Mouse (Mus musculus) limb, embryonic 11.5 days (tissue): ENCODE data around the gene Mlxip. TPM values are rescaled to one million over a fixed set of nuclear protein-coding genes. Genes with fewer than 3 reads are reported as not detected.

Experiments
- ATAC-seq: fragments of 200-750 bp; cut with Nextera tagmentation; 2 replicates; pipeline ENCODE4 v1.8.0; 2017; ENCODE audit warnings: low read depth; ENCODE audit not compliant: insufficient number of reproducible peaks, low FRiP score, low TSS enrichment
- DNase-seq: peaks from one replicate; pipeline ENCODE4 v3.0.0-alpha.2; 2015; ENCODE audit warnings: low spot score
- H3K27ac ChIP-seq: fragments of 300-500 bp; sonication (generic); replicated peaks from 2 replicates; pipeline ENCODE4 v1.5.1; 2014; ENCODE audit warnings: low read depth, mild to moderate bottlenecking, low read length
- H3K27me3 ChIP-seq: fragments of 300-500 bp; sonication (generic); 2 replicates; pipeline ENCODE4 v1.6.1; 2014; ENCODE audit warnings: mild to moderate bottlenecking, low read length, mixed read lengths; ENCODE audit not compliant: control insufficient read depth, insufficient read depth
- H3K36me3 ChIP-seq: fragments of 300-500 bp; sonication (generic); 2 replicates; pipeline ENCODE4 v1.6.1; 2014; ENCODE audit warnings: mild to moderate bottlenecking, low read length, moderate library complexity, mixed read lengths; ENCODE audit not compliant: control insufficient read depth, insufficient read depth
- H3K4me1 ChIP-seq: fragments of 300-500 bp; sonication (generic); 2 replicates; pipeline ENCODE4 v1.6.1; 2014; ENCODE audit warnings: low read length, mixed read lengths; ENCODE audit not compliant: control insufficient read depth, insufficient read depth
- H3K4me2 ChIP-seq: fragments of 300-500 bp; sonication (generic); 2 replicates; pipeline ENCODE4 v1.6.1; 2014; ENCODE audit warnings: low read depth, mild to moderate bottlenecking, moderate library complexity; ENCODE audit not compliant: severe bottlenecking
- H3K4me3 ChIP-seq: fragments of 300-500 bp; sonication (generic); 2 replicates; pipeline ENCODE4 v1.5.1; 2014; ENCODE audit warnings: low read depth, low read length
- H3K9ac ChIP-seq: fragments of 300-500 bp; sonication (generic); 2 replicates; pipeline ENCODE4 v1.6.1; 2014; ENCODE audit warnings: mild to moderate bottlenecking, low read length
- H3K9me3 ChIP-seq: fragments of 300-500 bp; sonication (generic); 2 replicates; pipeline ENCODE4 v1.6.1; 2016; ENCODE audit warnings: low read length; ENCODE audit not compliant: control insufficient read depth
- WGBS: fragments of 180-500 bp; shearing (Covaris S2); extraction: QIAGEN DNeasy Blood & Tissue Kit; methylation state at CpG from one replicate; pipeline ENCODE4 v1.1.7; 2014; 5-methylcytosine and 5-hydroxymethylcytosine counted together
- polyA plus RNA-seq: library from polyadenylated mRNA; unstranded; fragments of >200 nt; fragmentation: Nextera tagmentation; extraction: Ambion mirVana; gene quantifications from 2 replicates; pipeline ENCODE4 v1.2.1, GENCODE M21; 2014

The Mlxip gene
- polyA plus RNA-seq, 1 experiment from 2014 or later = 19.3 TPM

DNA sequence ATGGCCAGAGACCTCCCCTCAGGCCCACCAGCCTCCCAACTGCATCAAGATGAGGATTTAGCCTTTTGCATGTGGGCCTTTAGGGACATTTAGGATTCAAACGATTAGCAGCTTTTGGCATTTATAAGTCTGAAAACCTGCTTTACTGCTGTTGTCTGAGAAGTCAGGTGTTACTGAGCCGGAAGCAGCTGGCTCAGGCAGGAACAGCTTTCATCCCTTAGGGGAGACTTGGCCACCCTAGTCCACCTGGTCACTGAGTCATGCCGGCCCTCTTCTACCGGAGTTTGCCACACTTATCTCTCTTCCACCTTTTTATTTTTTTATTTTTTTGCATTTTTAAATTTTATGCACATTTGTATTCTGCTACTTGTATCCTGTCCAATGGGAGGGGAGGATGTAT lies 37.3 kb upstream of the Mlxip start:
- Histone ChIP-seq H3K4me3 (no peak overlapping the region), H3K27me3 (no peaks in the 10 kb centered on the region), H3K4me2 (no peak overlapping the region), H3K4me1 (no peaks in the 10 kb centered on the region), H3K36me3 (peaks cover 36% of the 10 kb centered on the region), H3K9ac (no peak overlapping the region), H3K27ac (no peak overlapping the region), H3K9me3 (no peaks in the 10 kb centered on the region)
- no peak for ATAC-seq
- WGBS = 90% methylated on average over 4 of the region's 4 CpGs
- DNase-seq = no peak

- WGBS = 91% methylated on average over 6 of the region's 6 CpGs
- no peak for ATAC-seq
- no peak overlapping the region for H3K4me2 ChIP-seq
- no peak for DNase-seq
- no peak overlapping the region for H3K27ac ChIP-seq
- H3K9ac ChIP-seq = no peak overlapping the region
- no peaks in the 10 kb centered on the region for H3K27me3 ChIP-seq
- peaks cover 40% of the 10 kb centered on the region for H3K36me3 ChIP-seq
- H3K9me3 ChIP-seq = no peaks in the 10 kb centered on the region
- no peaks in the 10 kb centered on the region for H3K4me1 ChIP-seq
- H3K4me3 ChIP-seq = no peak overlapping the region
Measured at GRCm38 (mm10) chr5:123359431-123359830, 35.2 kb upstream of the Mlxip start.

- no peak for ATAC-seq
- H3K4me2 ChIP-seq = no peak overlapping the region
Measured at GRCm38 (mm10) chr5:123362911-123363310, 31.7 kb upstream of the Mlxip start.

GRCm38 (mm10) chr5:123364302-123364971 lies 30.2 kb upstream of the Mlxip start:
- DNase-seq (no peak), ATAC-seq (no peak)
- Histone ChIP-seq H3K4me2 (no peak overlapping the region), H3K4me3 (no peak overlapping the region), H3K9ac (no peak overlapping the region), H3K27me3 (no peaks in the 10 kb centered on the region), H3K9me3 (no peaks in the 10 kb centered on the region), H3K36me3 (peaks cover 23% of the 10 kb centered on the region), H3K4me1 (no peaks in the 10 kb centered on the region), H3K27ac (no peak overlapping the region)
- 85% methylated on average over 11 of the region's 11 CpGs for WGBS

More at GRCm38 (mm10) chr5:123362911-123363310, 31.7 kb upstream of the Mlxip start:
- no peak overlapping the region for H3K27ac ChIP-seq
- no peak for DNase-seq
- no peaks in the 10 kb centered on the region for H3K27me3 ChIP-seq
- H3K9me3 ChIP-seq = no peaks in the 10 kb centered on the region
- H3K9ac ChIP-seq = no peak overlapping the region
- H3K4me3 ChIP-seq = no peak overlapping the region
- 91% methylated on average over 4 of the region's 4 CpGs for WGBS
- peaks cover 27% of the 10 kb centered on the region for H3K36me3 ChIP-seq
- no peaks in the 10 kb centered on the region for H3K4me1 ChIP-seq

GRCm38 (mm10) chr5:123368869-123369488 lies 25.6 kb upstream of the Mlxip start:
- H3K27ac ChIP-seq = no peak overlapping the region
- DNase-seq (peak; percentile 74), ATAC-seq (no peak)
- no peaks in the 10 kb centered on the region for H3K27me3 ChIP-seq
- no peak overlapping the region for H3K4me3 ChIP-seq
- H3K4me2 ChIP-seq = no peak overlapping the region
- 81% methylated on average over 13 of the region's 13 CpGs for WGBS
- no peak overlapping the region for H3K9ac ChIP-seq
- H3K4me1 ChIP-seq = no peaks in the 10 kb centered on the region
- no peaks in the 10 kb centered on the region for H3K9me3 ChIP-seq
- H3K36me3 ChIP-seq = peaks cover 32% of the 10 kb centered on the region

GRCm38 (mm10) chr5:123370049-123370448 lies 24.5 kb upstream of the Mlxip start:
- ATAC-seq = no peak
- DNase-seq = no peak
- H3K36me3 ChIP-seq = peaks cover 31% of the 10 kb centered on the region

DNA sequence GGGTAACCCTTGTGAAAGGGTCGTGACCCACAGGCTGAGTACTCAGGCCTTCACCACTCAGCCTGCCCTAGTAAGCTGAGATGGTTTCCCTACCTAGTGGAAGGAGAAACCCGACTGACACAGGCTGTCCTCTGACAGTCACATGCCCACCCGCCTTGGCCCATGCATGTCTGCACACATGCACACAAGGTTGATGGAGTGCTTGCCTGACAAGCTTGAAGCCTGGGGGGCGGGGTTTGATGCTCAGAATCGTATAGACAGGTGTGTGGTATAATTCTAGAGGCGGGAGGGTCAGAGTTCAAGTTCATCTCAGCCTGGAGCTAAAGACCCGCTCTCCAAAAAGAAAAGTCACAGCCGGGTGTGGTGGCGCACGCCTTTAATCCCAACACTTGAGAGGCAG lies 19.3 kb upstream of the Mlxip start:
- Histone ChIP-seq H3K9me3 (no peaks in the 10 kb centered on the region), H3K4me2 (no peak overlapping the region), H3K4me3 (no peak overlapping the region), H3K36me3 (peaks cover 22% of the 10 kb centered on the region; the same call in 1 of the 2 replicates), H3K9ac (no peak overlapping the region), H3K4me1 (no peaks in the 10 kb centered on the region), H3K27ac (no peak overlapping the region), H3K27me3 (no peaks in the 10 kb centered on the region)
- DNase-seq (no peak), ATAC-seq (no peak)
- 91% methylated on average over 10 of the region's 10 CpGs for WGBS

More at GRCm38 (mm10) chr5:123370049-123370448, 24.5 kb upstream of the Mlxip start:
- no peaks in the 10 kb centered on the region for H3K9me3 ChIP-seq
- no peak overlapping the region for H3K9ac ChIP-seq
- H3K27me3 ChIP-seq = no peaks in the 10 kb centered on the region
- no peak overlapping the region for H3K4me2 ChIP-seq
- H3K4me1 ChIP-seq = no peaks in the 10 kb centered on the region
- no peak overlapping the region for H3K4me3 ChIP-seq
- no peak overlapping the region for H3K27ac ChIP-seq
- 92% methylated on average over 5 of the region's 5 CpGs for WGBS

DNA sequence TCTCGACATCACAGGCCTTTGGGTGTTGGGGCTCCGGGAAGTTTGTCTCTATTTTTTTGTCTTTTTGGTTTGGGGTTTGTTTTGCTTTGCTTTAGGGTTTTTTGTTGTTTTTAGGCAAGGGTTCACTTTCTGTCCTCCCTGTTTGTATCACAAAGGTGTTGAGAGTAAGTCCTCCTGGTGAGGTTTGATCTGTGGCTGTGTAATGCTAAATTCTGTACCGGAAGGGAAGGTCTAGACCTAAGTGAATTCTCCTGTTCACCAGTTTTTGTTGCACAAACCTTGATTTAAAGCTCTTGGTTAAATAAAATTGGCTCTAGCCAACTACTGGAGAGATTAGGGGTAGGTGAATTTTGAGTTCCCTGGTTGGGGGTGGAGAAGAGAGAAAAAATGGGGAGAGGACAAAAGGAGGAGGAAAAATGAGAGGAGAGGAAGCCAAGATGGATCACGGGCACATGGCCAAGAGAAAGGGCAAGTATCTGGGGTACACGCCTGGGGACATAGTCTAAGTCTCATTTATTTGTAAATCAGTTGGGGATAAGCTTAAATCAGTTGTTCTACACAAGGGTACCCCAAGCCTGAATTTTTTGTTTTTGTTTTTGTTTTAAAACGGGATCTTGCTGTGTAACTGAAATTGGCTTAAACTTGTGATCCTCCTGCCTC lies 18.7 kb upstream of the Mlxip start:
- H3K9me3 ChIP-seq = no peaks in the 10 kb centered on the region
- H3K4me3 ChIP-seq = no peak overlapping the region
- 93% methylated on average over 6 of the region's 6 CpGs for WGBS
- no peaks in the 10 kb centered on the region for H3K27me3 ChIP-seq
- no peak for ATAC-seq
- H3K27ac ChIP-seq = no peak overlapping the region
- no peak for DNase-seq
- no peak overlapping the region for H3K4me2 ChIP-seq
- H3K36me3 ChIP-seq = peaks cover 18% of the 10 kb centered on the region; the same call in 1 of the 2 replicates
- H3K9ac ChIP-seq = no peak overlapping the region
- H3K4me1 ChIP-seq = no peaks in the 10 kb centered on the region
